ENCODE assay signal across 8 mouse cellular contexts in the genomic region with DNA sequence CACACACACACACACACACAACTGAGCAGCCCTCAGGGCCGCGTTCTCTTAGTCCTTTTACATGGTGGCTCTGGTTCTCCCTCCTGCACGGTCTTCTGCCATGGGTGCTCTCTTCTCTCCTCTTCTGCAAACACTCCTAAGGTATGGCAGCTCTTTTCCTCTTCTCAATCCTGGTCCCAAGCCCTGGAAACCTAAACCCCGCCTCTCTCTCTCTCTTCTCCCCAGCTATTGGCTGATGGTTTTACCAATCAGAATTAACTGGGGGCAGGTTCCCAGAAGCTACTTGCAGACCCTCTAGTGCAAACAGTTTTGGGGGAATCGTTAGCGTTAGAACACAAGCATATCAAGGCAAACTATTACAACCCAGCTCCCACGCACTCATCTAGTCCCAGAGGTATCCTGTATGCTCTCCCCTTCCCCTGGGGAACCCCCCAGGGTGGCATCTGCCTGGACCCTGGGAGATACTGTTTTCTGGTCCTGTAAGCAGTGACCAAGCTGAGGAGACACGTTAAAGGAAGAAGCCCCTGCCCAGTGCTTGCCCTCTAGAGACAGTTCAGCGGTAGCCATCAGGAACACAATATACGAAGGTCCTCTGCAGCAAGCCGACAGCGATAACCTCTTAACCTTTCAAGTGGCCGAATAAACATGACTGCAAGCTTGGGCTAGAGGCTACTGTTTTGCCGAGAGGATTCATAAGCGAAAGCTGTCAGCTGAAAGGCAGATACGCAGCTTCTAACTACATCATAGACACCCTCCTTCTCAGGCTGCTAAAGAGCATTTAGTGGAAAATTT. TPM values are rescaled to one million over a fixed set of nuclear protein-coding genes. Genes with fewer than 3 reads are reported as not detected.
DNase-seq lines count a peak whose midpoint lies in the region; ATAC-seq and TF ChIP-seq lines count a peak whose summit lies in the region.

No protein-coding gene starts in this region.

- ATAC-seq in heart, embryonic 16.5 days (replicated peaks; ENCODE audit: extremely low read depth, insufficient read depth, low FRiP score): no peak
- ATAC-seq in forebrain, embryonic 13.5 days: peak; percentile 61
- peak; percentile 47 for ATAC-seq in neural tube, embryonic 13.5 days (ENCODE audit: low read depth)

- 16% methylated on average over 16 of the region's 16 CpGs for WGBS in heart, embryonic 16.5 days
- WGBS in forebrain, embryonic 13.5 days: 38% methylated on average over 16 of the region's 16 CpGs
- WGBS in limb, embryonic 10.5 days: 29% methylated on average over 16 of the region's 16 CpGs
- 33% methylated on average over 16 of the region's 16 CpGs for WGBS in neural tube, embryonic 13.5 days

- no peaks in the 10 kb centered on the region for H3K27me3 ChIP-seq in heart, embryonic 16.5 days (ENCODE audit: control insufficient read depth, insufficient read depth, low read length)
- no peaks in the 10 kb centered on the region for H3K27me3 ChIP-seq in forebrain, embryonic 13.5 days
- no peaks in the 10 kb centered on the region for H3K27me3 ChIP-seq in limb, embryonic 10.5 days (ENCODE audit: low read depth, poor library complexity, severe bottlenecking)
- H3K27me3 ChIP-seq in neural tube, embryonic 13.5 days: no peaks in the 10 kb centered on the region

- peak overlapping the region; percentile 24 for H3K4me3 ChIP-seq in heart, embryonic 16.5 days (ENCODE audit: low read length)
- peak overlapping the region; percentile 18; the same call in 1 of the 2 replicates for H3K4me3 ChIP-seq in forebrain, embryonic 13.5 days
- peak overlapping the region; percentile 46 for H3K4me3 ChIP-seq in limb, embryonic 10.5 days
- H3K4me3 ChIP-seq in neural tube, embryonic 13.5 days: peak overlapping the region; percentile 23
- no peak overlapping the region for H3K4me3 ChIP-seq in gastrocnemius, adult 2 months

- TF ChIP-seq CTCF in gastrocnemius, adult 2 months (IDR thresholded peaks at IDR 0.05): no peak

- H3K4me2 ChIP-seq in heart, embryonic 16.5 days (ENCODE audit: low read depth, low read length): peak overlapping the region; percentile 53
- H3K4me2 ChIP-seq in forebrain, embryonic 13.5 days: peak overlapping the region; percentile 51
- peak overlapping the region; percentile 51 for H3K4me2 ChIP-seq in neural tube, embryonic 13.5 days

- H3K27ac ChIP-seq in heart, embryonic 16.5 days (ENCODE audit: low read length): no peak overlapping the region
- H3K27ac ChIP-seq in forebrain, embryonic 13.5 days: no peak overlapping the region
- H3K27ac ChIP-seq in limb, embryonic 10.5 days: peak overlapping the region; percentile 27; the same call in 1 of the 2 replicates
- H3K27ac ChIP-seq in neural tube, embryonic 13.5 days (replicated peaks): no peak overlapping the region
- H3K27ac ChIP-seq in gastrocnemius, adult 2 months: no peak overlapping the region

- peaks cover 6% of the 10 kb centered on the region for H3K4me1 ChIP-seq in heart, embryonic 16.5 days (ENCODE audit: control insufficient read depth, insufficient read depth, low read length)
- no peaks in the 10 kb centered on the region; the same call in 1 of the 2 replicates for H3K4me1 ChIP-seq in forebrain, embryonic 13.5 days
- H3K4me1 ChIP-seq in limb, embryonic 10.5 days: peaks cover 11% of the 10 kb centered on the region
- H3K4me1 ChIP-seq in neural tube, embryonic 13.5 days (replicated peaks): 0 out of 2 replicates have a peak, but pooled peaks cover 5% of the 10 kb centered on the region

- intact Hi-C loops in gastrocnemius, adult 2 months (cut with DNase I): no loop called here

- no peaks in the 10 kb centered on the region for H3K9me3 ChIP-seq in heart, embryonic 16.5 days (replicated peaks; ENCODE audit: control insufficient read depth, low read length)
- no peaks in the 10 kb centered on the region for H3K9me3 ChIP-seq in forebrain, embryonic 13.5 days (replicated peaks)
- 0 out of 2 replicates have a peak, but pooled peaks cover 2% of the 10 kb centered on the region for H3K9me3 ChIP-seq in limb, embryonic 10.5 days (replicated peaks)
- H3K9me3 ChIP-seq in neural tube, embryonic 13.5 days: no peaks in the 10 kb centered on the region

- no peaks in the 10 kb centered on the region for H3K36me3 ChIP-seq in heart, embryonic 16.5 days (ENCODE audit: control insufficient read depth, insufficient read depth)
- H3K36me3 ChIP-seq in forebrain, embryonic 13.5 days (ENCODE audit: poor library complexity, severe bottlenecking): no peaks in the 10 kb centered on the region
- no peaks in the 10 kb centered on the region for H3K36me3 ChIP-seq in limb, embryonic 10.5 days
- H3K36me3 ChIP-seq in neural tube, embryonic 13.5 days: no peaks in the 10 kb centered on the region

- no peak for DNase-seq in heart, adult 8-10 months (ENCODE audit: low spot score)
- no peak for DNase-seq in limb, embryonic 10.5 days (ENCODE audit: low spot score)
- no peak for DNase-seq in gastrocnemius, adult 2 months
- DNase-seq in adrenal gland, adult 18-20 months (ENCODE audit: low spot score in 2 of 2): no peak
- DNase-seq in adrenal gland, postnatal 36 days: no peak

- H3K9ac ChIP-seq in heart, embryonic 16.5 days (ENCODE audit: low read length): 0 out of 2 replicates have a peak overlapping the region, but pooled peaks have one; percentile 9
- H3K9ac ChIP-seq in forebrain, embryonic 13.5 days: peak overlapping the region; percentile 46; the same call in 1 of the 2 replicates
- H3K9ac ChIP-seq in neural tube, embryonic 13.5 days: peak overlapping the region; percentile 13; the same call in 1 of the 2 replicates

RNA-seq across cellular contexts. Expression of gene Icosl, which starts 32.1 kb away (rescaled TPM):
- polyA plus RNA-seq in heart, embryonic 16.5 days (2015; fragmentation: Nextera tagmentation; extraction: Ambion mirVana): 2.5 and 2.9 TPM in 2 replicates
- total RNA-seq in heart, adult 8-10 months (2022): 1 to 10 TPM; 6.1 to 7.9 (median 7.0) TPM
- 0.80 and 0.84 TPM in 2 replicates for polyA plus RNA-seq in forebrain, embryonic 13.5 days (2015; fragmentation: Nextera tagmentation; extraction: Ambion mirVana)
- 2.5 and 2.6 TPM in 2 replicates for polyA plus RNA-seq in limb, embryonic 10.5 days (2016; fragmentation: Nextera tagmentation; extraction: Ambion mirVana)
- polyA plus RNA-seq in neural tube, embryonic 13.5 days (2015; fragmentation: Nextera tagmentation; extraction: Ambion mirVana): 0.75 and 0.77 TPM in 2 replicates
- total RNA-seq in gastrocnemius, adult 2 months (2021): 1 to 10 TPM; 1.3 to 1.8 TPM
- total RNA-seq in adrenal gland, adult 18-20 months (2021): 10 to 100 TPM; 13.2 to 18.2 TPM
- 10 to 100 TPM; 11.6 to 21.6 TPM for total RNA-seq in adrenal gland, postnatal 36 days (2021)

RNA-seq across cellular contexts. Expression of gene Aire, which starts 57.8 kb away (rescaled TPM):
- polyA plus RNA-seq in heart, embryonic 16.5 days (2015; fragmentation: Nextera tagmentation; extraction: Ambion mirVana): 1.3 and 3.0 TPM in 2 replicates
- not detected for total RNA-seq in heart, adult 8-10 months (2022)
- 0.18 TPM in 1 of 2 replicates, not detected in the other for polyA plus RNA-seq in forebrain, embryonic 13.5 days (2015; fragmentation: Nextera tagmentation; extraction: Ambion mirVana)
- polyA plus RNA-seq in limb, embryonic 10.5 days (2016; fragmentation: Nextera tagmentation; extraction: Ambion mirVana): 0.15 and 0.21 TPM in 2 replicates
- polyA plus RNA-seq in neural tube, embryonic 13.5 days (2015; fragmentation: Nextera tagmentation; extraction: Ambion mirVana): 0.10 and 0.18 TPM in 2 replicates
- total RNA-seq in gastrocnemius, adult 2 months (2021): not detected
- not detected for total RNA-seq in adrenal gland, adult 18-20 months (2021)
- total RNA-seq in adrenal gland, postnatal 36 days (2021): not detected

RNA-seq across cellular contexts. Expression of gene Dnmt3l, which starts 59.4 kb away (rescaled TPM):
- polyA plus RNA-seq in heart, embryonic 16.5 days (2015; fragmentation: Nextera tagmentation; extraction: Ambion mirVana): 0.13 TPM in 1 of 2 replicates, not detected in the other
- under 1 TPM in 2 of 4 experiments, not detected in 2; 0.38 to 0.65 TPM for total RNA-seq in heart, adult 8-10 months (2022)
- polyA plus RNA-seq in forebrain, embryonic 13.5 days (2015; fragmentation: Nextera tagmentation; extraction: Ambion mirVana): not detected in 2 replicates
- 0.10 TPM in 1 of 2 replicates, not detected in the other for polyA plus RNA-seq in limb, embryonic 10.5 days (2016; fragmentation: Nextera tagmentation; extraction: Ambion mirVana)
- not detected in 2 replicates for polyA plus RNA-seq in neural tube, embryonic 13.5 days (2015; fragmentation: Nextera tagmentation; extraction: Ambion mirVana)
- total RNA-seq in gastrocnemius, adult 2 months (2021): not detected
- total RNA-seq in adrenal gland, adult 18-20 months (2021): 10 to 100 TPM in 1 of 2 experiments, 1 to 10 TPM in 1; 4.4 to 24.4 TPM
- 10 to 100 TPM; 24.1 to 38.1 TPM for total RNA-seq in adrenal gland, postnatal 36 days (2021)
